Mouse (Mus musculus): Measurements from ENCODE around the gene Gm43738. TPM values are rescaled to one million over a fixed set of nuclear protein-coding genes. Genes with fewer than 3 reads are reported as not detected.
"Not testable (repeated sequence)": the region's sequence is repeated elsewhere in the genome, so short reads cannot be mapped to it uniquely, and the experiment has no call there.

Gene Gm43738
- total and polyA plus RNA-seq, 2 experiments from 2014 or later, result not detected

DNA sequence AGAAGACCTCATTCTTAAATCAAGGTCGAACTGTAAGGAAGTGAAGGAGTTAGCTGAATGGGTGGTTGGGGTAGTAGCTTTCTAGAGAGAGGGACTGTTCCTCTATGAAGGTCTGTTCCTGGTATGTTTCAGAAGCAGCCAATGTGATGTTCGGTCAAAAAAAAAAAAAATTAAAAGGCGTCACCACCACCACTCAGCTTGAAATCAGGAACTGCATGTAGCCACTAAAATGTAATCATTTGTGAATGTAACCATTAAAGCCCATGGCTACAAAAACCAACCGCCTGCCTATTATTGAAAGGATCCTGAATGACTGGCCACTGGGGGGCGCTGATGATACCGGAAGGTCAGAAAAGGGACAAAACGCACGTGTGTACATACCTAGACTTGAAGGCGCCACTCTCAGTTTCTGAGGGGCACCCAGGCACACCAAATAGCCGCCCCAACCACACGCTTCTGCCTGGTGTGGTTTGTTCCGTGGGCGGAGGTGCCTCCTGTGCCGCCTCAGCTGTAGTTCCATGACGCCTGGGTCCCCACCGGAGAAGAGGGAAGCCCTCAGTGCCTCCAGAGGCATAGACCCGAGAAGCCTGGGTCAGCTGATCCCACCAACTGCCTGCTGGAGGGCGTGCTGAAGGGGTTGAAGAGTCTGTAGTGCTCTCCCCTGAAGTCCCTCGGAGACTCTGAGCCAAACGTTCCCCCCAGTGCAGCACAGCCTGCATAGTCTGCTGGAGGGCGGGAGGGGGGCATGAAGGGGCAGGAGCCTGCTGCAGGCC lies 13.4 kb downstream of the Gm43738 start:
- ATAC-seq, result no peak
- Histone ChIP-seq H3K4me2 (ENCODE audit: low read depth, low read length) (no peak overlapping the region), H3K36me3 (ENCODE audit: insufficient read depth, low read length) (peaks cover 31% of the 10 kb centered on the region), H3K27ac (no peak overlapping the region), H3K4me3 (ENCODE audit: low read length) (no peak overlapping the region), H3K27me3 (ENCODE audit: insufficient read depth, low read length) (no peaks in the 10 kb centered on the region), H3K9me3 (ENCODE audit: low read length) (no peaks in the 10 kb centered on the region), H3K4me1 (ENCODE audit: insufficient read depth, low read length) (0 out of 2 replicates have a peak, but pooled peaks cover 13% of the 10 kb centered on the region), H3K9ac (replicated peaks; ENCODE audit: low read length) (no peak overlapping the region)
- peak; percentile 79 for TF ChIP-seq CTCF (IDR thresholded peaks at IDR 0.05; ENCODE audit: low read depth)
- WGBS, result 34% methylated on average over 21 of the region's 21 CpGs
- peak; percentile 89 for DNase-seq (ENCODE audit: low spot score)

DNA sequence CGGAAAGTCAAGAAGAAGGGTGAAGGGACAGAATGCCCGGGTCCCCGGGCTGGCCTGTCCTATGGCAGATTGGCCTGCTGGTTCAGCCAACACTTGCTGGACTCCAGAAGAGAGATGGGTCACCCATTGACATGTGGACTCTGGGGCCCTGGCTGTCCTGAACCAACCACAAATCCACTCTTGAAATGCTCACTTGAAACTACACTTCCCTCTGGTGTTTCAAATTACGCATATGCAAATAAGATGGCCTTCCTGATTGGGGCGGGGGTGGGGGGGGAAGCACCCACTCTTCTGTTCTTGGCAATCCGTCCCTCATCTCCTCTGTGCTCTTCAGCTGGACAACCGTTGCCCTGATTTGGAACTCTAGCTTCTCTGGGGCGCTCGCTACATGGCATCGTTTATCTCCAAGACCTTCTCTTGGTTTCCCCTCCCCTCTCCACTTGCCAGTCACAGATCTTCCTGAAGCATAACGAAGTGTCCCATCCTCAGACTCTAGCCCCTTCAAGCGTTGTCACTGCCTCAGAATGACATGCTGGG lies 16.2 kb downstream of the Gm43738 start:
- Histone ChIP-seq H3K36me3 (ENCODE audit: insufficient read depth, low read length) (peaks cover 33% of the 10 kb centered on the region), H3K9me3 (ENCODE audit: low read length) (no peaks in the 10 kb centered on the region), H3K27me3 (ENCODE audit: insufficient read depth, low read length) (no peaks in the 10 kb centered on the region), H3K4me2 (ENCODE audit: low read depth, low read length) (no peak overlapping the region), H3K9ac (replicated peaks; ENCODE audit: low read length) (no peak overlapping the region), H3K4me1 (ENCODE audit: insufficient read depth, low read length) (0 out of 2 replicates have a peak, but pooled peaks cover 4% of the 10 kb centered on the region), H3K4me3 (ENCODE audit: low read length) (no peak overlapping the region), H3K27ac (no peak overlapping the region)
- WGBS, result 81% methylated on average over 12 of the region's 12 CpGs
- ATAC-seq (no peak), DNase-seq (ENCODE audit: low spot score) (no peak)
- TF ChIP-seq CTCF (IDR thresholded peaks at IDR 0.05; ENCODE audit: low read depth), result no peak

DNA sequence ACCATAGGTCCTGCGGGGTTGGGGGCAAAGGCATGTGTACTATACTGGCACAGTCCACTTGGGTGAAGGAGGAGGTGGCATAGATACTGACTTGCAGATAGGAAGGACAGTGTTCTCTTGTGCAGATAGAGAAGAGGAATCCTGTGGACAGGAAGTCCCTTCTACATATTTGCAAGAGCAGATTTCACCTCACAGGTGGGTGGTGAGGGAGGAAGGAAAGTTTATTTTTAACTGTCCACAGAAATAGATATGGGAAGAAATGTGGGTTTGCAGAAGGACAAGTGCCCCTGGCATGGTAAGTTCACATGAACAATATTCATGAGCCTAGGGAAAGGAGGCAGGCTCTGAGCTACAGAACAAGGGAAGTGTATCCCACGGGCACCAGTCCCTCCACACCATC lies 16.8 kb downstream of the Gm43738 start:
- H3K27ac ChIP-seq, result no peak overlapping the region
- ATAC-seq, result no peak
- DNase-seq (ENCODE audit: low spot score), result no peak
- 80% methylated on average over 2 of the region's 2 CpGs for whole genome bisulfite sequencing
- H3K9ac ChIP-seq (replicated peaks; ENCODE audit: low read length), result no peak overlapping the region
- no peaks in the 10 kb centered on the region for H3K4me1 ChIP-seq (ENCODE audit: insufficient read depth, low read length)
- no peaks in the 10 kb centered on the region for H3K27me3 ChIP-seq (ENCODE audit: insufficient read depth, low read length)
- no peak overlapping the region for H3K4me2 ChIP-seq (ENCODE audit: low read depth, low read length)
- H3K9me3 ChIP-seq (ENCODE audit: low read length), result no peaks in the 10 kb centered on the region
- H3K36me3 ChIP-seq (ENCODE audit: insufficient read depth, low read length), result peaks cover 38% of the 10 kb centered on the region
- no peak overlapping the region for H3K4me3 ChIP-seq (ENCODE audit: low read length)
- no peak for TF ChIP-seq CTCF (IDR thresholded peaks at IDR 0.05; ENCODE audit: low read depth)

DNA sequence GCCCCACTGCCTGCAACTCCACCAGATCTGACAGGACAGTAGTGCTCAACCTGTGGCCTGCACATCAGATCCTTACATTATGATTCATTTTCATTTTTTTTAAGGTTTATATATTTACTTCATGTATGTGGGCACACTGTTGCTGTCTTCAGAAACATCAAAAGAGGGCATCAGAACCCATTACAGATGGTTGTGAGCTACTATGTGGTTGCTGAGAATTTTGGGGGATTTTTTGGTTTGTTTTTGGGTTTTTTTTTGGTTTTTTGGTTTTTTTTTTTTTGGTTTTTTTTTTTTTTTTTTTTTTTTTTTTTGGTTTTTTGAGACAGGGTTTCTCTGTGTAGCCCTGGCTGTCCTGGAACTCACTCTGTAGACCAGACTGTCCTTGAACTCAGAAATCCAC lies 18.6 kb downstream of the Gm43738 start:
- not testable (repeated sequence) for DNase-seq (ENCODE audit: low spot score); ATAC-seq
- H3K36me3 ChIP-seq (ENCODE audit: insufficient read depth, low read length), result peaks cover 44% of the 10 kb centered on the region

DNA sequence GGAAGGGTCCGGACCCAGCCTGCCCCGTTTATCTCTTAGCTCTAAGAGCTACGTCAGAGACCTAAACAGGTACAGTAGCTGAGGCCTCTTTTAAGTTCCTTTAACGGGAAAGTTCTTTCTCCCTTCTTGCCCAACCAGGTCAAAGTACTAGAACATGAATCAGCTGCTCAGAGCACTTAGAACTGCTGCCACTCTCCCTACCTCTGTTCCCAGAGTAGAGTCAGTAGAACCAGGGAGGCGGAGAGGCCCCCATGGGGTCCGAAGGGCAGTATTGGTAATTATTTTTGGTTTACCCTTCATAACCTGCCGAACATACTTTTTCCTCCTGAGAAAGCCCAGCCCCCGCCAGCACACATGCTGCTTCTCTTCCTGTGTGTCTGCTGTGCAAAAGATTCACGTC lies 23.5 kb downstream of the Gm43738 start:
- ATAC-seq (no peak), DNase-seq (ENCODE audit: low spot score) (no peak)
- no peaks in the 10 kb centered on the region for H3K4me1 ChIP-seq (ENCODE audit: insufficient read depth, low read length)
- TF ChIP-seq CTCF (IDR thresholded peaks at IDR 0.05; ENCODE audit: low read depth), result no peak
- no peaks in the 10 kb centered on the region for H3K9me3 ChIP-seq (ENCODE audit: low read length)
- WGBS, result 89% methylated on average over 9 of the region's 9 CpGs
- H3K9ac ChIP-seq (replicated peaks; ENCODE audit: low read length), result no peak overlapping the region
- H3K4me2 ChIP-seq (ENCODE audit: low read depth, low read length), result no peak overlapping the region
- no peaks in the 10 kb centered on the region for H3K27me3 ChIP-seq (ENCODE audit: insufficient read depth, low read length)
- H3K36me3 ChIP-seq (ENCODE audit: insufficient read depth, low read length), result peaks cover 68% of the 10 kb centered on the region
- no peak overlapping the region for H3K4me3 ChIP-seq (ENCODE audit: low read length)
- no peak overlapping the region for H3K27ac ChIP-seq

More for the DNA sequence above, 18.6 kb downstream of the Gm43738 start:
- H3K4me3 ChIP-seq (ENCODE audit: low read length); H3K9me3 ChIP-seq (ENCODE audit: low read length); H3K9ac ChIP-seq (replicated peaks; ENCODE audit: low read length); H3K4me2 ChIP-seq (ENCODE audit: low read depth, low read length); H3K4me1 ChIP-seq (ENCODE audit: insufficient read depth, low read length); H3K27ac ChIP-seq; H3K27me3 ChIP-seq (ENCODE audit: insufficient read depth, low read length): not testable (repeated sequence)

DNA sequence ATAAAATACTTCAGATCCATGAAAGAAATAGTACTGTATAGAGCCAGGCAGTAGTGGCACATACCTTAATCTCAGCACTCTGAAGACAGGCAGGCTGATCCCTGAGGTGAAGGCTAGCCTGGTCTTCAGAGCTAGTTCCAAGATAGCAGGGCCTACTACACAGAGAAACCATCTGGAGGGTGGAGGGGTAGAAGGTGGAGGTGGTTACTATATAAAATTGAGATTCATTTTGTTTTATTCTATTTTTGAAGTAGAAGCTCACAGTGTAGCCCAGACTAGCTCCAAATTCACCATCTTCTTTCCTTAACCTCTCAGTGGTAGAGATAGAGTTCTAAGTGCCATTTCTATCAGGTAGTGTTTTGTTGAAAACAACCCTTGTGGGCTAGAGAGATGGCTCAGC lies 33.6 kb downstream of the Gm43738 start:
- Histone ChIP-seq H3K27me3 (ENCODE audit: insufficient read depth, low read length) (no peaks in the 10 kb centered on the region), H3K36me3 (ENCODE audit: insufficient read depth, low read length) (peaks cover 80% of the 10 kb centered on the region), H3K4me3 (ENCODE audit: low read length) (no peak overlapping the region), H3K4me1 (ENCODE audit: insufficient read depth, low read length) (no peaks in the 10 kb centered on the region), H3K27ac (no peak overlapping the region), H3K9me3 (ENCODE audit: low read length) (no peaks in the 10 kb centered on the region), H3K4me2 (ENCODE audit: low read depth, low read length) (no peak overlapping the region), H3K9ac (replicated peaks; ENCODE audit: low read length) (no peak overlapping the region)
- no peak for TF ChIP-seq CTCF (IDR thresholded peaks at IDR 0.05; ENCODE audit: low read depth)
- DNase-seq (ENCODE audit: low spot score) (no peak), ATAC-seq (no peak)

DNA sequence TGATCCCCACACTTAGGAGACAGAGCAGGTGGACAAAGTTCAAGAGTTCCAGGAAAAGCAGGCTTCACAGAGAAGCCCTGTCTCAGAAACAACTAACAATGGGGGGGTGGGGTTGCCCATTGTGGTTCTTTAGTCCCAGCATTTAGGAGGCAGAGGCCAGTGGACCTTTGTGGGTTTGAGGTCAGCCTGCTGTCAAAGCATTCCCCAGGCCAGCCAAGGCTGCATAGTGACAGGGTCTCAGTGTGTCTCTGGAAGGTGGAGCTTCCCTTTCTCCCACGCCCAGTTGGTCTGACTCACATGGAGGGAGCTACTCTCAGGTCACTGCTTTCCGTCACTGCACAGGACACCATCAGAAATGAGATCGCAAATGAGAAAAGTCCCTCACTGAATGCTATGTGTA lies 39.2 kb downstream of the Gm43738 start:
- DNase-seq (ENCODE audit: low spot score) (no peak), ATAC-seq (no peak)
- WGBS, result 39% methylated on average over 3 of the region's 3 CpGs
- Histone ChIP-seq H3K4me1 (ENCODE audit: insufficient read depth, low read length) (no peaks in the 10 kb centered on the region), H3K27ac (no peak overlapping the region), H3K9me3 (ENCODE audit: low read length) (no peaks in the 10 kb centered on the region), H3K27me3 (ENCODE audit: insufficient read depth, low read length) (no peaks in the 10 kb centered on the region), H3K36me3 (ENCODE audit: insufficient read depth, low read length) (peaks cover 82% of the 10 kb centered on the region), H3K4me3 (ENCODE audit: low read length) (no peak overlapping the region), H3K4me2 (ENCODE audit: low read depth, low read length) (no peak overlapping the region), H3K9ac (replicated peaks; ENCODE audit: low read length) (no peak overlapping the region)
- no peak for TF ChIP-seq CTCF (IDR thresholded peaks at IDR 0.05; ENCODE audit: low read depth)
